Mouse (Mus musculus) adrenal gland, postnatal 36 days (tissue): Measurements from ENCODE around the gene Hist1h4j. TPM values are rescaled to one million over a fixed set of nuclear protein-coding genes. Genes with fewer than 3 reads are reported as not detected.
"Not testable (repeated sequence)": the region's sequence is repeated elsewhere in the genome, so short reads cannot be mapped to it uniquely, and the experiment has no call there.

ENCODE experiments used
- DNase-seq, 2 experiments: peaks; one replicate each; pipeline ENCODE4 v3.0.0; 2021; ENCODE audit warnings: mixed read lengths in 1 of 2
- long read RNA-seq, 2 experiments: library from polyadenylated mRNA; stranded (forward); transcript quantifications; one replicate each; pipeline ENCODE4 v2.0.0; 2021; ENCODE audit warnings: borderline sequencing depth in 2 of 2
- total RNA-seq, 2 experiments: library from RNA; stranded (reverse); gene quantifications; 2 replicates each; pipeline ENCODE4 v1.2.3; 2021

Gene Hist1h4j
- 10 to 100 TPM; 11.8 to 14.2 TPM for total RNA-seq
- long read RNA-seq, experiment 1, partial matches to known transcripts: 0 of 1 reads
- long read RNA-seq, experiment 1, other reads (novel, unspliced or antisense): 0 of 1 reads
- long read RNA-seq, experiment 2, partial matches to known transcripts: 0 of 1 reads
- long read RNA-seq, experiment 2, other reads (novel, unspliced or antisense): 0 of 1 reads

GRCm38 (mm10) chr13:21734906-21735767, at the start of gene Hist1h4j:
Gene Hist1h4j (plus strand): TSS chr13:21735064.
- DNase-seq: peak; percentile 70 to 79

GRCm38 (mm10) chr13:21697811-21698210, 37.1 kb upstream of the Hist1h4j start, which contains the start of gene Olfr1359:
Gene Olfr1359 (plus strand): TSS chr13:21698111.
- DNase-seq: no peak

- DNase-seq: no peak
These were observed 28.2 kb upstream of the Hist1h4j start for GRCm38 (mm10) chr13:21706669-21707068.

GRCm38 (mm10) chr13:21710031-21710711, 24.7 kb upstream of the Hist1h4j start:
- DNase-seq: peak; percentile 89 to 91

- DNase-seq: peak; percentile 76 to 77
These were observed 23.9 kb upstream of the Hist1h4j start for GRCm38 (mm10) chr13:21710821-21711525.

- no peak for DNase-seq
These were observed 23.2 kb upstream of the Hist1h4j start for GRCm38 (mm10) chr13:21711698-21712097.

GRCm38 (mm10) chr13:21714725-21715124, 20.1 kb upstream of the Hist1h4j start:
- peak; percentile 45 to 64 for DNase-seq

GRCm38 (mm10) chr13:21715131-21715863, 19.6 kb upstream of the Hist1h4j start:
- no peak for DNase-seq

- peak; percentile 63 to 71 for DNase-seq
These were observed 18.9 kb upstream of the Hist1h4j start, which contains the start of the genes Hist1h2bl and Hist1h2ai for GRCm38 (mm10) chr13:21715864-21716539. Gene Hist1h2bl (minus strand): TSS chr13:21716143. Gene Hist1h2ai (plus strand): TSS chr13:21716422.

GRCm38 (mm10) chr13:21716540-21717391, 18.1 kb upstream of the Hist1h4j start:
- not testable (repeated sequence) for DNase-seq

- peak; percentile 81 to 84 for DNase-seq
These were observed 17.2 kb upstream of the Hist1h4j start, which contains the start of gene Hist1h3h for GRCm38 (mm10) chr13:21717397-21718357. Gene Hist1h3h (plus strand): TSS chr13:21717659.

GRCm38 (mm10) chr13:21718381-21719080, 16.3 kb upstream of the Hist1h4j start:
- DNase-seq: no peak

- DNase-seq: not testable (repeated sequence)
These were observed 13.6 kb upstream of the Hist1h4j start for GRCm38 (mm10) chr13:21721107-21721756.

- peak; percentile 44 to 53 for DNase-seq
These were observed 13.0 kb upstream of the Hist1h4j start, which contains the start of gene Hist1h2bm for GRCm38 (mm10) chr13:21721757-21722372. Gene Hist1h2bm (plus strand): TSS chr13:21722044.

GRCm38 (mm10) chr13:21722373-21722925, 12.4 kb upstream of the Hist1h4j start:
- peak in 1 of 2 experiments; percentile 16 for DNase-seq
